Mouse (Mus musculus): ENCODE measurements around the gene Slpi. TPM values are rescaled to one million over a fixed set of nuclear protein-coding genes. Genes with fewer than 3 reads are reported as not detected.
A peak's percentile ranks its signal among the peaks of the same experiment; 100 is the strongest.

The Slpi gene
- 10 to 100 TPM in 1 of 2 experiments, 1 to 10 TPM in 1; 9.1 to 13.2 TPM for total RNA-seq (2021)
- long read RNA-seq, experiment 1, transcript Slpi-201 (4 exons, 876 nt): major isoform, 10 of 10 reads
- long read RNA-seq, experiment 1, partial matches to known transcripts: 0 of 10 reads
- long read RNA-seq, experiment 1, other reads (novel, unspliced or antisense): 0 of 10 reads
- long read RNA-seq, experiment 2, partial matches to known transcripts: 0 of 1 reads
- long read RNA-seq, experiment 2, other reads (novel, unspliced or antisense): 0 of 1 reads

- DNase-seq: no peak
These were observed at the start of gene Slpi for GRCm38 (mm10) chr2:164389020-164389419. TSS of gene Slpi (minus strand) at chr2:164389095.

GRCm38 (mm10) chr2:164438257-164438656 is 49.4 kb upstream of the Slpi start:
- no peak for DNase-seq

GRCm38 (mm10) chr2:164437710-164438109 is 48.8 kb upstream of the Slpi start:
- DNase-seq: no peak

- peak; percentile 67 for DNase-seq
These were observed 48.1 kb upstream of the Slpi start for GRCm38 (mm10) chr2:164436961-164437360.

- no peak for DNase-seq
These were observed 47.5 kb upstream of the Slpi start for GRCm38 (mm10) chr2:164436215-164436913.

GRCm38 (mm10) chr2:164435216-164436090 is 46.6 kb upstream of the Slpi start:
- no peak for DNase-seq

GRCm38 (mm10) chr2:164434681-164435080 is 45.8 kb upstream of the Slpi start:
- DNase-seq: no peak

GRCm38 (mm10) chr2:164433278-164433895 is 44.5 kb upstream of the Slpi start:
- DNase-seq: no peak

GRCm38 (mm10) chr2:164432541-164433191 is 43.8 kb upstream of the Slpi start:
- DNase-seq: peak; percentile 74

- DNase-seq: no peak
These were observed 43.0 kb upstream of the Slpi start for GRCm38 (mm10) chr2:164431676-164432465.

- DNase-seq: no peak
These were observed 41.8 kb upstream of the Slpi start for GRCm38 (mm10) chr2:164430697-164431096.

- DNase-seq: no peak
These were observed 41.2 kb upstream of the Slpi start for GRCm38 (mm10) chr2:164429881-164430615.

GRCm38 (mm10) chr2:164428451-164428850 is 39.6 kb upstream of the Slpi start:
- no peak for DNase-seq

- no peak for DNase-seq
These were observed 38.1 kb upstream of the Slpi start for GRCm38 (mm10) chr2:164426952-164427351.

- no peak for DNase-seq
These were observed 37.2 kb upstream of the Slpi start for GRCm38 (mm10) chr2:164426121-164426520.

GRCm38 (mm10) chr2:164425401-164425800 is 36.5 kb upstream of the Slpi start:
- DNase-seq: no peak

GRCm38 (mm10) chr2:164424406-164424805 is 35.5 kb upstream of the Slpi start:
- DNase-seq: no peak

GRCm38 (mm10) chr2:164423464-164423863 is 34.6 kb upstream of the Slpi start:
- DNase-seq: peak; percentile 47

- peak; percentile 68 for DNase-seq
These were observed 33.9 kb upstream of the Slpi start for GRCm38 (mm10) chr2:164422675-164423393.

GRCm38 (mm10) chr2:164421979-164422378 is 33.1 kb upstream of the Slpi start:
- no peak for DNase-seq

All from adrenal gland, postnatal 10 days (tissue).